Mouse (Mus musculus) bone marrow macrophage, adult 2 months (primary cell): Measurements from ENCODE around the gene Adcy2.

ENCODE experiments used
- CTCF ChIP-seq: IDR thresholded peaks from 2 replicates; pipeline ENCODE4 v1.5.1; 2012; ENCODE audit warnings: low read depth, mild to moderate bottlenecking, low read length, moderate library complexity
- POLR2A ChIP-seq: IDR thresholded peaks from 2 replicates; pipeline ENCODE4 v1.6.1; 2012; ENCODE audit warnings: mild to moderate bottlenecking, low read depth, low read length, borderline replicate concordance

DNA sequence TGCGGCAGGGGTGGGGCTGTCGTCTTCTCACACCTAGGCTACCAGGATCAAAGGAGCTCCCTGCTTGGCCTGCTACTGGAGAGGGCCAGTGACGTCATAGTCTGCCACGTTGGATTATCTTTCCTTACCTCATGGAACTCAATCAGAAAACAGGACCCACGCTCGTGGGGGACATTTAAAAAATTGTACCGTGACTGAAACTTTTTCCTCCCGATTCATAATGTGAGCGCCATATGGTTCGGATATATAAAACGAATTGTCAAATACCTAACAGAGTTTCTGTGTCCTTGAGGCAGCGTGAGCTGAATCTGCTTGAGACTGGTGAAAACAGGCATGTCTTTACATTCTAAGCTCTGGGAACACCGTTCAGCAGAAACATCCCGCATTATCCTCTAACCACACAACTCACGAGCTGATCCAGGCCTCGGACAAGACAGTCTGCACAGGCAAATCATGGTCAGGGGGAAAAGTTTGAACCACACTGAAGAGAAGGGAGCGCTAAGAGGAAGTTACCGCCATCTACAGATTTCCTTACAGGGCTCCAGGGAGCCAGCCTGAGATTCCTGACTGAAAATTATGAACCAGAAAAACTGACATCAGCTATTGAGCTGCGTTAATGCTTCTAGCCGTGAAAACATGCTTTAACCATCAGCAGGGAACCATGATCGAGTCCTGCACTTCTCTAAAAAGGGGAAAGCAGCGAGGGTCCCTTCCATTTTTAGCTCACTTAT is 1.4 kb downstream of the Adcy2 start:
- no peak for TF ChIP-seq CTCF
- TF ChIP-seq POLR2A: no peak
